Mouse (Mus musculus): ENCODE measurements around the gene Grid1. TPM values are rescaled to one million over a fixed set of nuclear protein-coding genes. Genes with fewer than 3 reads are reported as not detected.

Gene Grid1
- polyA plus RNA-seq, 1 experiment from 2014 or later, result 0.17 TPM

- no peak overlapping the region for H3K4me3 ChIP-seq (ENCODE audit: low read depth, low read length)
- WGBS, result 93% methylated on average over 14 of the region's 14 CpGs
- no peaks in the 10 kb centered on the region for H3K27me3 ChIP-seq (ENCODE audit: control insufficient read depth, insufficient read depth, low read length)
- no peak overlapping the region for H3K27ac ChIP-seq (replicated peaks; ENCODE audit: low read depth, low read length)
- H3K36me3 ChIP-seq (ENCODE audit: control insufficient read depth, insufficient read depth, low read length), result no peaks in the 10 kb centered on the region
- no peak overlapping the region for H3K9ac ChIP-seq (ENCODE audit: low read length)
- no peak overlapping the region for H3K4me2 ChIP-seq (ENCODE audit: low read depth, severe bottlenecking)
- no peaks in the 10 kb centered on the region for H3K9me3 ChIP-seq (ENCODE audit: control insufficient read depth, low read length)
- DNase-seq (ENCODE audit: low spot score), result no peak
- no peak for ATAC-seq (ENCODE audit: insufficient number of reproducible peaks, low FRiP score, low TSS enrichment, low read depth)
- H3K4me1 ChIP-seq (ENCODE audit: control insufficient read depth, insufficient read depth, low read length), result no peaks in the 10 kb centered on the region
These were observed 124.6 kb downstream of the Grid1 start for GRCm38 (mm10) chr14:34944390-34944979.

GRCm38 (mm10) chr14:34945471-34946313, 125.8 kb downstream of the Grid1 start:
- no peak for ATAC-seq (ENCODE audit: insufficient number of reproducible peaks, low FRiP score, low TSS enrichment, low read depth)
- 87% methylated on average over 17 of the region's 17 CpGs for WGBS

GRCm38 (mm10) chr14:34946314-34946583, 126.3 kb downstream of the Grid1 start:
- 92% methylated on average over 2 of the region's 2 CpGs for WGBS
- no peaks in the 10 kb centered on the region for H3K36me3 ChIP-seq (ENCODE audit: control insufficient read depth, insufficient read depth, low read length)
- ATAC-seq (ENCODE audit: insufficient number of reproducible peaks, low FRiP score, low TSS enrichment, low read depth) (no peak), DNase-seq (ENCODE audit: low spot score) (no peak)
- H3K4me2 ChIP-seq (ENCODE audit: low read depth, severe bottlenecking), result no peak overlapping the region
- H3K9ac ChIP-seq (ENCODE audit: low read length), result no peak overlapping the region
- H3K4me3 ChIP-seq (ENCODE audit: low read depth, low read length), result no peak overlapping the region
- no peaks in the 10 kb centered on the region for H3K27me3 ChIP-seq (ENCODE audit: control insufficient read depth, insufficient read depth, low read length)
- H3K4me1 ChIP-seq (ENCODE audit: control insufficient read depth, insufficient read depth, low read length), result no peaks in the 10 kb centered on the region
- no peak overlapping the region for H3K27ac ChIP-seq (replicated peaks; ENCODE audit: low read depth, low read length)
- no peaks in the 10 kb centered on the region for H3K9me3 ChIP-seq (ENCODE audit: control insufficient read depth, low read length)

More at GRCm38 (mm10) chr14:34945471-34946313, 125.8 kb downstream of the Grid1 start:
- Histone ChIP-seq H3K4me2 (ENCODE audit: low read depth, severe bottlenecking) (no peak overlapping the region), H3K4me1 (ENCODE audit: control insufficient read depth, insufficient read depth, low read length) (no peaks in the 10 kb centered on the region), H3K27me3 (ENCODE audit: control insufficient read depth, insufficient read depth, low read length) (no peaks in the 10 kb centered on the region), H3K4me3 (ENCODE audit: low read depth, low read length) (no peak overlapping the region), H3K27ac (replicated peaks; ENCODE audit: low read depth, low read length) (no peak overlapping the region), H3K9me3 (ENCODE audit: control insufficient read depth, low read length) (no peaks in the 10 kb centered on the region), H3K36me3 (ENCODE audit: control insufficient read depth, insufficient read depth, low read length) (no peaks in the 10 kb centered on the region), H3K9ac (ENCODE audit: low read length) (no peak overlapping the region)
- DNase-seq (ENCODE audit: low spot score), result no peak

- no peak for DNase-seq (ENCODE audit: low spot score)
- Histone ChIP-seq H3K4me3 (ENCODE audit: low read depth, low read length) (no peak overlapping the region), H3K9ac (ENCODE audit: low read length) (no peak overlapping the region), H3K4me2 (ENCODE audit: low read depth, severe bottlenecking) (no peak overlapping the region), H3K4me1 (ENCODE audit: control insufficient read depth, insufficient read depth, low read length) (no peaks in the 10 kb centered on the region), H3K27me3 (ENCODE audit: control insufficient read depth, insufficient read depth, low read length) (no peaks in the 10 kb centered on the region), H3K27ac (replicated peaks; ENCODE audit: low read depth, low read length) (no peak overlapping the region), H3K36me3 (ENCODE audit: control insufficient read depth, insufficient read depth, low read length) (no peaks in the 10 kb centered on the region), H3K9me3 (ENCODE audit: control insufficient read depth, low read length) (no peaks in the 10 kb centered on the region)
- no peak for ATAC-seq (ENCODE audit: insufficient number of reproducible peaks, low FRiP score, low TSS enrichment, low read depth)
- 72% methylated on average over 6 of the region's 6 CpGs for WGBS
These were observed 128.3 kb downstream of the Grid1 start for GRCm38 (mm10) chr14:34948249-34948648.

GRCm38 (mm10) chr14:34952311-34952710, 132.4 kb downstream of the Grid1 start:
- Histone ChIP-seq H3K27me3 (ENCODE audit: control insufficient read depth, insufficient read depth, low read length) (no peaks in the 10 kb centered on the region), H3K9me3 (ENCODE audit: control insufficient read depth, low read length) (no peaks in the 10 kb centered on the region), H3K36me3 (ENCODE audit: control insufficient read depth, insufficient read depth, low read length) (no peaks in the 10 kb centered on the region), H3K27ac (replicated peaks; ENCODE audit: low read depth, low read length) (no peak overlapping the region), H3K9ac (ENCODE audit: low read length) (no peak overlapping the region), H3K4me2 (ENCODE audit: low read depth, severe bottlenecking) (no peak overlapping the region), H3K4me3 (ENCODE audit: low read depth, low read length) (no peak overlapping the region), H3K4me1 (ENCODE audit: control insufficient read depth, insufficient read depth, low read length) (no peaks in the 10 kb centered on the region)
- WGBS, result 81% methylated on average over 3 of the region's 3 CpGs
- ATAC-seq (ENCODE audit: insufficient number of reproducible peaks, low FRiP score, low TSS enrichment, low read depth) (no peak), DNase-seq (ENCODE audit: low spot score) (no peak)

GRCm38 (mm10) chr14:34953566-34953965, 133.7 kb downstream of the Grid1 start:
- no peaks in the 10 kb centered on the region for H3K27me3 ChIP-seq (ENCODE audit: control insufficient read depth, insufficient read depth, low read length)
- H3K4me3 ChIP-seq (ENCODE audit: low read depth, low read length), result no peak overlapping the region
- no peak for ATAC-seq (ENCODE audit: insufficient number of reproducible peaks, low FRiP score, low TSS enrichment, low read depth)
- WGBS, result 92% methylated on average over 9 of the region's 9 CpGs
- H3K9ac ChIP-seq (ENCODE audit: low read length), result no peak overlapping the region
- no peak overlapping the region for H3K27ac ChIP-seq (replicated peaks; ENCODE audit: low read depth, low read length)
- no peaks in the 10 kb centered on the region for H3K9me3 ChIP-seq (ENCODE audit: control insufficient read depth, low read length)
- no peak overlapping the region for H3K4me2 ChIP-seq (ENCODE audit: low read depth, severe bottlenecking)
- H3K36me3 ChIP-seq (ENCODE audit: control insufficient read depth, insufficient read depth, low read length), result no peaks in the 10 kb centered on the region
- no peak for DNase-seq (ENCODE audit: low spot score)
- H3K4me1 ChIP-seq (ENCODE audit: control insufficient read depth, insufficient read depth, low read length), result no peaks in the 10 kb centered on the region

- WGBS, result 94% methylated on average over 1 of the region's 1 CpGs
- H3K36me3 ChIP-seq (ENCODE audit: control insufficient read depth, insufficient read depth, low read length), result no peaks in the 10 kb centered on the region
- no peak for ATAC-seq (ENCODE audit: insufficient number of reproducible peaks, low FRiP score, low TSS enrichment, low read depth)
These were observed 135.8 kb downstream of the Grid1 start for GRCm38 (mm10) chr14:34955689-34956088.

GRCm38 (mm10) chr14:34960227-34960626, 140.3 kb downstream of the Grid1 start:
- H3K36me3 ChIP-seq (ENCODE audit: control insufficient read depth, insufficient read depth, low read length), result no peaks in the 10 kb centered on the region
- no peak overlapping the region for H3K27ac ChIP-seq (replicated peaks; ENCODE audit: low read depth, low read length)
- no peaks in the 10 kb centered on the region for H3K4me1 ChIP-seq (ENCODE audit: control insufficient read depth, insufficient read depth, low read length)
- no peaks in the 10 kb centered on the region for H3K27me3 ChIP-seq (ENCODE audit: control insufficient read depth, insufficient read depth, low read length)
- no peak overlapping the region for H3K4me2 ChIP-seq (ENCODE audit: low read depth, severe bottlenecking)
- H3K9ac ChIP-seq (ENCODE audit: low read length), result no peak overlapping the region
- ATAC-seq (ENCODE audit: insufficient number of reproducible peaks, low FRiP score, low TSS enrichment, low read depth) (no peak), DNase-seq (ENCODE audit: low spot score) (no peak)
- WGBS, result 78% methylated on average over 6 of the region's 6 CpGs
- H3K9me3 ChIP-seq (ENCODE audit: control insufficient read depth, low read length), result no peaks in the 10 kb centered on the region
- no peak overlapping the region for H3K4me3 ChIP-seq (ENCODE audit: low read depth, low read length)

More at GRCm38 (mm10) chr14:34955689-34956088, 135.8 kb downstream of the Grid1 start:
- Histone ChIP-seq H3K4me2 (ENCODE audit: low read depth, severe bottlenecking) (no peak overlapping the region), H3K27ac (replicated peaks; ENCODE audit: low read depth, low read length) (no peak overlapping the region), H3K9ac (ENCODE audit: low read length) (no peak overlapping the region), H3K4me1 (ENCODE audit: control insufficient read depth, insufficient read depth, low read length) (no peaks in the 10 kb centered on the region), H3K9me3 (ENCODE audit: control insufficient read depth, low read length) (no peaks in the 10 kb centered on the region), H3K4me3 (ENCODE audit: low read depth, low read length) (no peak overlapping the region), H3K27me3 (ENCODE audit: control insufficient read depth, insufficient read depth, low read length) (no peaks in the 10 kb centered on the region)
- DNase-seq (ENCODE audit: low spot score), result no peak
